Mouse (Mus musculus) layer of hippocampus, postnatal 36 days (tissue): ENCODE results near the gene Thnsl2. TPM values are rescaled to one million over a fixed set of nuclear protein-coding genes. Genes with fewer than 3 reads are reported as not detected.

Experiments
- DNase-seq, 2 experiments: peaks; one replicate each; pipeline ENCODE4 v3.0.0; 2022
- total RNA-seq, 2 experiments: library from RNA; stranded (reverse); gene quantifications; 2 replicates each; pipeline ENCODE4 v1.2.3; 2021

The Thnsl2 gene
- 1 to 10 TPM; 3.1 to 3.7 TPM for total RNA-seq

- peak; percentile 63 to 66 for DNase-seq
These were observed at the start of gene Thnsl2 for GRCm38 (mm10) chr6:71143894-71144455. TSS of gene Thnsl2 (minus strand) at chr6:71144439.

- no peak for DNase-seq
These were observed 49.0 kb upstream of the Thnsl2 start for GRCm38 (mm10) chr6:71193151-71193740.

- no peak for DNase-seq
These were observed 46.3 kb upstream of the Thnsl2 start for GRCm38 (mm10) chr6:71190501-71190900.

GRCm38 (mm10) chr6:71189578-71189977, 45.3 kb upstream of the Thnsl2 start:
- no peak for DNase-seq

- DNase-seq = no peak
These were observed 40.8 kb upstream of the Thnsl2 start for GRCm38 (mm10) chr6:71184941-71185604.

- no peak for DNase-seq
These were observed 36.4 kb upstream of the Thnsl2 start for GRCm38 (mm10) chr6:71180596-71180995.

- no peak for DNase-seq
These were observed 28.8 kb upstream of the Thnsl2 start for GRCm38 (mm10) chr6:71172812-71173580.

- no peak for DNase-seq
These were observed 22.4 kb upstream of the Thnsl2 start for GRCm38 (mm10) chr6:71166551-71167169.

- DNase-seq = no peak
These were observed 20.2 kb upstream of the Thnsl2 start for GRCm38 (mm10) chr6:71164394-71164793.

GRCm38 (mm10) chr6:71162269-71162668, 18.0 kb upstream of the Thnsl2 start:
- no peak for DNase-seq

- DNase-seq = no peak
These were observed 17.1 kb upstream of the Thnsl2 start for GRCm38 (mm10) chr6:71161290-71161689.

- no peak for DNase-seq
These were observed 12.6 kb upstream of the Thnsl2 start for GRCm38 (mm10) chr6:71156674-71157326.

GRCm38 (mm10) chr6:71154861-71155260, 10.6 kb upstream of the Thnsl2 start:
- no peak for DNase-seq

- DNase-seq = no peak
These were observed 9.2 kb upstream of the Thnsl2 start for GRCm38 (mm10) chr6:71153486-71153885.

GRCm38 (mm10) chr6:71151098-71151497, 6.9 kb upstream of the Thnsl2 start:
- DNase-seq = no peak

- DNase-seq = no peak
These were observed 5.3 kb upstream of the Thnsl2 start for GRCm38 (mm10) chr6:71149534-71149933.

GRCm38 (mm10) chr6:71148336-71148735, 4.1 kb upstream of the Thnsl2 start:
- DNase-seq = no peak

GRCm38 (mm10) chr6:71145288-71145989, 1.2 kb upstream of the Thnsl2 start:
- no peak for DNase-seq

- no peak for DNase-seq
These were observed 915 bp downstream of the Thnsl2 start for GRCm38 (mm10) chr6:71143154-71143893.

- DNase-seq = no peak
These were observed 9.2 kb downstream of the Thnsl2 start for GRCm38 (mm10) chr6:71135031-71135430.

- no peak for DNase-seq
These were observed 10.7 kb downstream of the Thnsl2 start for GRCm38 (mm10) chr6:71133559-71133958.
